Mouse (Mus musculus): ENCODE results near the gene Adam6b.

DNA sequence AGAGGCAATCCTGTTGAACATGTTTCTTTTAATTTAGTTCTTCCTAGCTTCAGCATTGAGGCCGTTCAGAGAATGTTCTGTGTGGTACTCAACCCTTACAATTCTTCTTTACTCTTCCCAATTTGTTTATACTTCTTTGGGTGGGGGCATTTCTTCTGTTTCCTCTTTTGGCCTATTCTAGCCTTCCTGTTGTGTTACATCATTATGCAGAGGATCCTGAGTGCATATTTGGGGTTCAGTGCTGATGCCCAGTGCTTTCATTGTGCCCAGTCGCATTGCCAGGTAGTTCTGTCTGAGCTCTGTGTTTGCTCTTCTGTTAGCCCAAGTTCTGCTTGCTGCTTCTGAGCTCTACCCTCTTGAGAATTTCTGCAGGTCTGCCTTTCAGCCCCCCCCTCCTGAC lies 13.1 kb upstream of the Adam6b start:
- no peak for TF ChIP-seq CTCF (IDR thresholded peaks at IDR 0.05)
- TF ChIP-seq POLR2A (IDR thresholded peaks at IDR 0.05; ENCODE audit: insufficient read depth, low read depth, low read length) = no peak

All from heart, adult 2 months (tissue).